Mouse (Mus musculus): ENCODE data around the gene Rab11fip4. TPM values are rescaled to one million over a fixed set of nuclear protein-coding genes. Genes with fewer than 3 reads are reported as not detected.

Gene Rab11fip4
- polyA plus RNA-seq, 1 experiment = 0.81 TPM

DNA sequence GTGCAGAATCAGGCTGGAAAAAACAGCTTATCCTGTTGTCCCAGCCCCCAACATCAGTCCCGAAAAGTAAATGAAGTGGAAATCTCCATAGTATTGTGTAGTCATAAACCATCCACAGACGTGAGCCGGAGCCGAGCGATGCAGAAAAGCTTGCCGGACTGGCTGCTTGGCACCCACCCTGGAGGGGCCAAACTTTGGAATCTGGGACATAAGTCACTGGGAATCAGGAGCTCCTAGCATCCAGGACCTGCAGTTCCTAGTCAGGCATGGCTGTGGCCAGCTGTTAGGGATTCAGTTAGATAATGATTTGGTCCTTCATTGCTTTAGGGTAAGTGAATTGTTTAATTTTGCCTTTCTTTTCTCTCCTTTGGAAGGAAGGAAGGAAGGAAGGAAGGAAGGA lies 122.2 kb downstream of the Rab11fip4 start:
- no peak for DNase-seq (ENCODE audit: low spot score)

DNA sequence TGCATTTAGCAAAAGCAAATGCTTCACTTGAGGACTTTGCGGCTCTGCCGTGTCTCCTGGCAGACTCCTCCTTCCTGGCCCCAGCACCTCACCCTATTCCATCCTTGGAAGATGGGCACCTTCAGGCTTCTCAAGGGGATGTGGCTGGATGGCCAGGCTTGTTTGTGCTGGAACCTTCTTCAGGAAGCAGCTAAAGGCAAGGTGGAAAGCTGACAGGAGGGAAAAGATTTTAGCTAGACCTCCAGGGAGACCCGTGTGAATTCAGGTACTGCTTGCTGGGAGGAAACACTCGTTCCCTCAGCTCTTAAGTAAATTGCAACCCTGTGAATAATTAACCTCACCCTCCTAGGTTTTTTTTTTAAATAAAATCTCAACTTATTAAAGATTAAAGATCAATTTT lies 122.7 kb downstream of the Rab11fip4 start:
- DNase-seq (ENCODE audit: low spot score) = no peak

DNA sequence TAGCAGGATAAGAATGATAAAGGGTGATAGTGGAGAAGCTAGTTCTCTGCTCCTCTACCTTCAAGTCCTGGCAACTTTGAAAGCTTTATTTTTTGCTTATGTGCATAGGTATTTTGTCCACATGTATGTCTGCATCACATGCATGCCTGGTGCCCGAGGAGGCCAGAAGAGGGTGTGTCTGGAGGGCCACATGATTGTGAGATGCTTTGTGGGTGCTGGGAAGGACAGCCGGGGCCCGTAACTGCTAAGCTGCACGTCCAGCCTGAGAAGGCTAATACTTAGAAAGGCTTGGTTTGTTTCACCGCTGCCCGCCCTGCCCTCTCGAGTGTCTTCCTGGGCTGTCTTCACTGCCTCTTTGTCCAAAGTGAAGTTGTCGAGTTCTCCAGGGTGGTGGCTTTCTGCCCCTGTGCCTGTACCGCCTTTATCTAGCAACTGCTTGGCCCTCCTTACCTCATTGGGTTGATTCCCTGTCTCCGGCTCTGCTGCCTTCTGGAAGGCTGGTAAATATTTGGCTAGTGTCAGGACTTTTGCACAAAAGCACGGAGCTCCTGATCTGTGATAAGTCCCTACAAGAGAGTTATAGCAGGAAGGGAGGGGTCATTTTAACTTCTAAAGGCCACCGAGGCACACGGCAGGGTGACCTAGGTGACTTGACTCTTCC lies 123.2 kb downstream of the Rab11fip4 start:
- no peak for DNase-seq (ENCODE audit: low spot score)

GRCm38 (mm10) chr11:79714743-79715110 lies 123.7 kb downstream of the Rab11fip4 start:
- no peak for DNase-seq (ENCODE audit: low spot score)

GRCm38 (mm10) chr11:79715316-79715715 lies 124.3 kb downstream of the Rab11fip4 start:
- DNase-seq (ENCODE audit: low spot score) = no peak

DNA sequence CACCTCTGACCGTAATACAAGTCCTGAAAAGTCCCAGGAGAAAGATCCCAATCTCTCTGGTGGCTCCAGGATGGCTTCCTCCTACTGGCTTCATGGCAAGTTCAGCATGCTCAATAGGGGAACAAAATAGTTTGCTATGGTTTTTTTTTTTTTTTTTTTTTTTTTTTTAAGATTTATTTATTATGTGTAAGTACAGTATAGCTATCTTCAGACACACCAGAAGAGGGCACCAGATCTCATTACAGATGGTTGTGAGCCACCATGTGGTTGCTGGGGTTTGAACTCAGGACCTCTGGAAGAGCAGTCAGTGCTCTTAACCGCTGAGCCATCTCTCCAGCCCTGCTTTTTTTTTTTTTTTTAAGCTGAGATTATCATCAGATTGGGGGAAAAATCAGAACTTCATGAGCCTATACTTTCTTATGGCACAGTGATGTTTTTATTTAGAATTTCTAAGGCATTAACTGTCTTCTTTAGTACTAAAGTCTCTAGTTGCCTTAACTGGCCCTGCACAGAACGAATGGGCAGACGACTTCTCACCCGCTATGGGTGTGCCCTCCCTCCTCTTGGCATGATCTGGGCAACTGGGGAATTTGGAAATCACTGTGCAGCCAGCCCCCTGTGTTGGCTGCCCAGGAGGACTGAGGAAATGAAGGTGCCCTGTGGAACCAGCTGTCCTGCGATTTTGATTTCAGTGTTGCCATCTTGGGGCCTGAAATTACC lies 124.9 kb downstream of the Rab11fip4 start:
- no peak for DNase-seq (ENCODE audit: low spot score)

DNA sequence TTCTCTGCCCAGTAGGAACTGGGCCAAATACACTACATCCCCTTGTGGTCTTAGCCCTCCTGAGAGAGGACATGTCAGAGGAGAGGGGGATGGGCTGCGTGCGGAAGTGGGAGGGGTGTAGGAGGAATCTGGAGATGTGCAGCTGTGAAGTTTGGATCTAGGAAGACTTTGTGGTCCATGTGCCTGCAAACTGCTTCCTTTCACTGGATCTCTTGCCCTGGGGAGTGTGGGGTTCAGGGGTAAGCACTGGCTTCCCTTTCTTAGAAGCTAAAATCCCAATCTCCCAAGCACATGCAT lies 125.4 kb downstream of the Rab11fip4 start:
- no peak for DNase-seq (ENCODE audit: low spot score)

DNA sequence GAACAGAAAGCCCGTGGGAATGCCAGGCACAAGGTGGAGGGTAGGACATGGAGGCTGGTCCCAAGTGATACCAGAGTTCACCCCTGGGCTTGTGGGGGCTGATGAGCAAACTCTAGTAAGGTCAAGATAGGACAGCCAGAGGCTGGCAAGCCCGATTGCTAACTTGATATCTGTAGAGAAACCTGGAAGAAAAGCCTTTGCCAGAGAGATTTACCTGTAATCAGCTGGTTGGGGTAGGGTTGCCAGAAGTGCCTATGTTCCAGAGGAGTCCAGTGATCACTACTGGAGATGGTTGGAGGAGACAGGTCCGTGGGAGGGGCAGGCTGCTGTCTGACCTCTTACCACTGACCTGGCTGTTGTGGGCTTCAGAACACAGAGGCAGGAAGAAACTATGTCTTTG lies 126.3 kb downstream of the Rab11fip4 start:
- no peak for DNase-seq (ENCODE audit: low spot score)

DNA sequence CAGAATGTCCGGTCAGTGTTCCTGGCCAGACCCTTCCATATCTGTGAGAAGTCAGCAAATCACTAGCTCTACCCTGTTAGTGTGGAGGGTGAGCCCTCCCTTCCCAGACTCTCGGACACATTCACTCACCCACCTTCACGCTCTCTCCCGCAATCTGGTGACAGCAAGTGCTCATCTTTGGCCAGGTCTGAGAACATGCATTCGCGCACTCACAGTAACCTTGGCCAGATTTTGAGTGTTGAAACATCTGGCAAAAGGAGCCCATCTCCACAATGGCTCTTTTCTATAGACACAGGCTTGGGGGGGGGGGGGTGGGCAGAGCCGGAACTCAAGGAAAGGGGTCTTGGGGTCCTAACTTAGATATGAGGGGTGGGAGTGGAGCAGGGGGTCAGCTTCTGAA lies 126.8 kb downstream of the Rab11fip4 start:
- DNase-seq (ENCODE audit: low spot score) = no peak

GRCm38 (mm10) chr11:79718202-79718601 lies 127.2 kb downstream of the Rab11fip4 start:
- DNase-seq (ENCODE audit: low spot score) = no peak

- no peak for DNase-seq (ENCODE audit: low spot score)
Measured at GRCm38 (mm10) chr11:79718829-79719346, 127.9 kb downstream of the Rab11fip4 start.

DNA sequence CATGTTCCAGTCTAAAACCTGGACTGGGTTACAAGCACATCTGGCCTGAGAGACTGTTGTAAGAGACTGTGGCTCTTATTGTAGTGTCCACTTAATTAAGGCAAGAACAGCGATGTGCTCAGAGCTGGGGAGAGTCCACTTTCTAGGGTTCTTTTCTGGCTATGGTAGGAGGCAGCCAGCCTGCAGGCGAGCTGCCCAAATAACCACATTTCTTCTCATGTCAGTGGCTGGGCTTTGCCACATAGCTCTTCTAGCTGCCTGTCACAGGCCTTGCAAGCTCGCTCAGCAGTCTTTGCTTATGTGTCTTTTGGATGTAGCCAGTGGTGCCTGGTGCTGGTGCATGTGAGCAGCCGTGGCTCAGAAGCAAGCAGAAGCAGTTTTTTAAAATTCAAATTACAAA lies 129.7 kb downstream of the Rab11fip4 start:
- no peak for DNase-seq (ENCODE audit: low spot score)

- no peak for DNase-seq (ENCODE audit: low spot score)
Measured at GRCm38 (mm10) chr11:79722811-79723210, 131.8 kb downstream of the Rab11fip4 start.

- DNase-seq (ENCODE audit: low spot score) = no peak
Measured at GRCm38 (mm10) chr11:79725005-79725404, 134.0 kb downstream of the Rab11fip4 start.

DNA sequence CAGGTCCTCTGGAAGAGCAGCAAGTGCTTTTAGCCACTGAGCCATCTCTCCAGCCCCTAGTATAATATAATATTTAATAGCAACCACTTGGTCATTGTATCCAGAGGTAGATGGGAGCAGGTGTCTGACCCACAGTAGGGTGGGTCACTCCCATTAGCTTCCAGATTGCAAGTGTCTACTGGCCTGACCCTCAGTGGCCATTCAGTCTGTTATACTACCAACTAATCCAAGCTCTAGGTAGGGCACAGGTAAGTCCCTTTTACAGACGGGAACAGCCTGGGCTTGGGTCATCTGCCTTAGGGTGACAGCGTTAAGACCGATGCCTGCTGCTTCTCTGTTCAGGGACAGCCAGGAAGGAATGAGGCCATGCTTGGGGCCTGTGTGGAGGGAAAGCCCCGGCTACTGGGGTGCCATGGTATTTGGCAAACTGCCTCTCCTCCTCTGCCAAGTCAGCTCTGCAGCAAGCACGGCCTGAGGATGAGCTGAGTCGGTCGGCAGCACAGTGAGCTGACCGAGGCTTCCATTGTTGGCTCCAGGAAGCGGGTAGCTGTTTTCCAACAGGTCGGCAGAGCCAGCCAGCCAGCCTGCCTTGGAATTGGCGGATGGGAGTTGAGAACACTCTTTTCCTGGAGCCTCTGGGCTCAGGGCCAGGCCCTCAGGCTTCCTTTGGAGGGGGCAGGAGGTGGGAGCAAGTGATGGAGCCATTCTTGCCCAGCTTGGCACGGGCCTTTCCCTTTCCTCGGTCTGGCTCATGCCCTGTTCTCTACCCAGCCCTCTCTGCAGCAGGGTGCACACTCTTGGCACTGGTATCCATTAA lies 138.4 kb downstream of the Rab11fip4 start:
- no peak for DNase-seq (ENCODE audit: low spot score)

DNA sequence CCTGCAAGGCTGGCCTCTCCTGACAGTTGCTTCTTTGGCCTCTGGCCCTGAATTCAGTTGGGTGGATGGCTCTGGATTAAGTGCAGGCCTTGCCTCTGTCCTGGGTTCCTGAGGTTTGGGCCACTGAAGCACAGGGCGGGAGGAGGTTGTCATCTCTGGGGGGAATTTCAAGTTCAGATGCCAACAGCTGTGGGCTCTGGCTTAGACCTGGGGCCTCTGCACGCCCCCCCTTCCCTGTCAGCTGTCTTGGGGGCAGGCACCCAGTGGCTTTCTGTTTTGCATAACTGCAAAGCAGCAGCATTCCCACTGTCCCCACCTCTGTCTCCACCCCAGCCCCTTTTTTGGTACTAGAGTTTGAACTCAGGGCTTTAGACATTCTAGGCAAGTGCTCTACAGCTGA lies 139.4 kb downstream of the Rab11fip4 start:
- no peak for DNase-seq (ENCODE audit: low spot score)

- DNase-seq (ENCODE audit: low spot score) = no peak
Measured at GRCm38 (mm10) chr11:79731476-79731875, 140.5 kb downstream of the Rab11fip4 start.

DNA sequence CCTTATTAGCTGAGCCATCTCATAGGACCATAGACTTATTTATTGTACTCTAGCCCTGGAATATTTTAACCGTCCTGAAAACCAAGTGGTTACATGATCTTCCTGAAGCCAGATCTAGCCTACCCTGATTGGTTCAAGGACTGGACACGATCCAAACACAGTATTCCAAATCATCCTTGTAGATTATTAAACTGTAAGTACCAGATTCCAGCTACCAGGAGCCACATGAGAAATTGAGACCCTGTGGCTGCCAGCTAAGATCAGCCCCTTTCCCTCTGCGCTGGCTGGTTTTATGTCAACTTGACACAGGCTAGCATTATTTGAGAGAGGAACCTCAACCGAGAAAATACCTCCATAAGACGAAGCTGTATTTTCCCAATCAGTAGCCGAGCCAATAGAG lies 142.0 kb downstream of the Rab11fip4 start:
- no peak for DNase-seq (ENCODE audit: low spot score)

- no peak for DNase-seq (ENCODE audit: low spot score)
Measured at GRCm38 (mm10) chr11:79736232-79737006, 145.4 kb downstream of the Rab11fip4 start.

DNA sequence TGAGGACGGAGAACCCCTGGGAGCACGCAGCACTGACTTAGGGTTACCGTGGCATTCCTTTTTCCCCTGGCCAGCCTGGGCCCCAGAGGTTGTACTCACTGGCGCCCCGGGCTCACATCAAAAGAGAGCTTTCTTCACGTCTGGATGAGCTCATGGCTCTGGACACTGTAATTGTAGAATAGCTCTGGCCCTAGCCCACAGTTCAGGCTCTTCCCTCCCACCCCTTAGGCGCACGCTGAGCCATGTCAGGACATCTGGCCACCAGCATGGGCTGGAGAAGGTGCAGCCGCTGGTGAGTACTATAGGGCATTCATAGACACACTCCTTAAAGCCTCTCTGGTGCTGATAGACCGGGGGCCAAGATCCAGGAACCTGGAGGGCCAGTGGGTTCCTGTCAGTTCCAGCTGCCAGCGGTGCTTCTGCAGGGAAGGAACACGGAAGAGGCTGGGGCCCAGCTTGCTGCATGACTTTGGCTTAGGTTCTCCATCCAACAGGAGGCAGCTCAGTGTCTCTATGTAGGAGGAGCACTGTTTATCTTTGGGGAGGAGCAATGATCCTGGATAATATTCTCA lies 146.2 kb downstream of the Rab11fip4 start:
- no peak for DNase-seq (ENCODE audit: low spot score)

DNA sequence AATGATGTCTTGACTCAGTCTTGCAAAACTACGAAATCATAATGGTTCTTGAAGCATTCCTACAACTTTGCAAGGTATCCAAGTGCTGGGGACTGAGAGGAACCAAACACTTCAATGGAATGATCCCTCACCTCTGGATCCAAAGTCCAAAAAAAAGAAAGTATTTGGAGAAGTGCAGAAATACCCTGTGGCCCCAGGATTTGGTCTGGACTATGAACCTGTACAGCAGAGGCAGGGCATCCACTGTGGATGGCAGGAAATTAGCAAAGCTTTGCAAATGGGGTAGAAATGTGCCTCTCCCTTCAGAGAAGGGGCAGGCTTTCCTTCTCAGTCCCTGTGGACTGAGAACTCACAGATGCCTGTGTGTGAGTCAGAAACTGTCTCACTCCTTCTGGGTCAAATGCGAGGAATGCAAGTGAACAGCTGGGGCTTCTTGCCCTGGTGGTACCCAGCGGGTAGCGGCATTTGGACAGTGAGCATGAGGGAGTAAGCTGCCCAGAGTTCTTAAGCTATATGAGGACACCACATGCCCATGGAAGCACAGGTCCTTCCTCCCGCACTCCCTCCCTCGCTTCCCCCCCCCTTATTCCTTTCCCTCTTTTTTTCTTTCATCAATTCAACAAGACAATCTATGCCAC lies 147.0 kb downstream of the Rab11fip4 start:
- no peak for DNase-seq (ENCODE audit: low spot score)

Measured in urinary bladder, adult 2 months (tissue).